Mouse (Mus musculus) heart, adult 11 months (tissue): ENCODE data around the gene Cnot11.

Experiments used
- DNase-seq: peaks from one replicate; pipeline ENCODE4 v3.0.0; 2022

The Cnot11 gene

DNA sequence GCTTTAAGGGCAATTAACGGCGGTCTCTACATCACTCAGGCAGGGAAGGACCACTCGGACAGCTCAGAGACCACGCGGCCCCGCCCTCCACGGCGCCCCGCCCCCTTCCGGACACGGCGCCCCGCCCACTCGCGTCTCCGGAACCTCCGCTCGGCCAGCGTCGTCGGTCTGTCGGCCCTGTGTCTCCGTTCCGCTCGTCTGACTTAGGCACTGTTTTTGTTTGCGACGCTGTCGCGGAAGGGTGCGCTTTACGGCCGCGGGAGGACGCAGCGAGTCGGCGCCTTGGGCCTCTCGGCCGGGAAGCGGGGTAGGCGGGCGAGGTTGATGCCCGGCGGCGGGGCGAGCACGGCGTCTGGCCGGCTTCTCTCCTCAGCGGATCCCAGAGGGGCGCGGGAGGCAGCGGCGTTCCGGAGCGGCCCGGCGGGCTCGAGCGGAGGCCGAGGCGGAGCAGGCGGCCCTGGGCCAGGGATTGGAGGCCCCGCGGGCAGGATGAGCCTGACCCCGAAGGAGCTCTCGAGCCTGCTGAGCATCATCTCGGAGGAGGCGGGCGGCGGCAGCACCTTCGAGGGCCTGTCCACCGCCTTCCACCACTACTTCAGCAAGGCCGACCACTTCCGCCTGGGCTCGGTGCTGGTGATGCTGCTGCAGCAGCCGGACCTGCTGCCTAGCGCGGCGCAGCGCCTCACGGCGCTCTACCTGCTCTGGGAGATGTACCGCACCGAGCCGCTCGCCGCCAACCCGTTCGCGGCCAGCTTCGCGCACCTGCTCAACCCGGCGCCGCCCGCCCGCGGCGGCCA, 921 bp downstream of the Cnot11 start:
- peak; percentile 100 for DNase-seq

- peak; percentile 70 for DNase-seq
These were observed 1.9 kb downstream of the Cnot11 start for GRCm38 (mm10) chr1:39536701-39537100.

GRCm38 (mm10) chr1:39537631-39538380, 3.0 kb downstream of the Cnot11 start:
- DNase-seq = peak; percentile 85

- DNase-seq = peak; percentile 55
These were observed 5.8 kb downstream of the Cnot11 start for GRCm38 (mm10) chr1:39540592-39540991.

DNA sequence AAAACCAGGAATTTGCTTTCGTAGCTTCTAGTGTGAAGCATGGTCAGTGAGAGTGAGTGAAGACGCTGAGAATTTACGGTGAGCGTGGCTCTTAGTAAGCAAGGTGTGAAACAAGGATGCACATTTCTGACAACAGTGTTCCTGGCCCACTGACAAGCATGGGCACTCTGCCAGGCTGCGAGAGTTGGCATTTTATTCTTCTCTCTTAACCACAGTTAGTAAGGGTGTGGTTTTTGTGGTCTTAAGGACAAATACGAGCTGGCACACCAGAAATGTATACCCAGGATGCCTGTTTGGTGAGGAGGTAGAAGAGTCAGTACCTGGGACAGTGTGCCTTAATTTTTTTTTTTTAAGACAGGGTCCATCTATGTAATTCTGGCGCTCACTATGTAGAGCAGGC, 10.8 kb downstream of the Cnot11 start:
- peak; percentile 85 for DNase-seq

DNA sequence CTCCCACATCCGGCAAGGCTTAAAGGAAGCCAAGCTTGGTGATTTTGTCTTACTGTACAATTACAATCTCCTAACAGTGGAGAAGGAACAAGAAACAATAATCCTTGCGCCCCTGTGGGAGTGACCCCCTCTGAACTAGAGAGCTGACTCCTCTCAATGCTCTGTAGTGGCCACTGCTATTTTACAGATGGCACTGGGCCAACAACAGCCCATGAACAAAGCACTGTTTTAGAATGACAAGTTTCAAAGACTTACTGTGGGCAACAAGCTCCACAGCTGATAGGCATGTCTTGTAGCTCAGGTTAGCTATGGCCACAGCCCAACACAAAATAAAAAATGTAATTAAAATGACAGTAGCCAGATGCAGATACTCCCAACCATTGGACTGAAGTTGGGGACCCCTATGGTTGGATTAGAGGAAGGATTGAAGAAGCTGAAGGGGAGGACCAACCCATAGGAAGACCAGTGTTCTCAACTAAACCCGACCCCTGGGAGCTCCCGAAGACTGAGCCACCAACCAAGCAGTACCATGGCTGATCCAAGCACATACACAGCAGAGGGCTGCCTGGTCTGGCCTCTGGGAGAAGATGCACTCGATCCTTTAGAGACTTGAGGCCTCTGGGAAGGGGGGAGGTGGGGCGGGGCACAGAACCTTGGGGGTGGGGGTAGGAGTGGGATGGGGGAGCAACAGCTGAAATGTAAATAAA, 11.5 kb downstream of the Cnot11 start:
- DNase-seq = peak; percentile 74

DNA sequence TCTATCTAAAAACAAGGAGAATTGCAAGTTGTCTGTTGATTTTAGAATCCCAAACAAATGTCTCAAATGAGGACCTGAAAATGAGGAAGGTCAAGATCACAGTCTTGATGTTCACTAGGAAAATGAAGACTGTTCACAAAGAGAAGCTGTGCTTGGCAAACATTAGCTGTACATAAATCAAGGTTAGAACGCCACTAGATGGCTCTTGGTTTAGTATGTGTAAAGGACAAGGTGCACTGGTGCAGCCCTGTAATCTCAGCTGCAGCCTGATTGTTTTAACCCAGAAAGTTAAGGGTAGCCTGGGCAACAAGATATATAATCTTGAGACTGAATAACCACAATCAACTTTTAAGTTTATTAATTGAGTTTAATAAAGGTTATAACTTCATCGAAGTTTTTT, 12.4 kb downstream of the Cnot11 start:
- DNase-seq = peak; percentile 3

GRCm38 (mm10) chr1:39549831-39550230, 15.0 kb downstream of the Cnot11 start:
- DNase-seq = peak; percentile 88

GRCm38 (mm10) chr1:39555556-39556415, 21.0 kb downstream of the Cnot11 start:
- DNase-seq = peak; percentile 82

GRCm38 (mm10) chr1:39559009-39559408, 24.2 kb downstream of the Cnot11 start:
- DNase-seq = peak; percentile 13

DNA sequence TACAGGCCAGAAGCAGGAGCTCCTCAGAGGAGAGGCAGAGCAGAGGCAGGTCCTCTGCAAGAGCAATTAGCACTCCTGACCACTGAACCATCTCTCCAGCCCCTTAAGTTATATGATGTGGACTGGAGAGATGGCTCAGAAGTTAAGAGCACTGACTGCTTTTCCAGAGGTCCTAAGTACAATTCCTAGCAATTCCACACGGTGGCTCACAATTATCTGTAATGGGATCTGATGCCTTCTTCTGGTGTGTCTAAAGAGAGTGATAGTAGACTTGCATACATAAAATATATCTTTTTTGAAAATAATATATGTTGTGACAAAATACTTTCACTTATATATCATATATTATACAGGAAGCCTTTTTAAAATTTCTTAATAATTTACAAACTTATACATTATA, 27.1 kb downstream of the Cnot11 start:
- DNase-seq = peak; percentile 25

DNA sequence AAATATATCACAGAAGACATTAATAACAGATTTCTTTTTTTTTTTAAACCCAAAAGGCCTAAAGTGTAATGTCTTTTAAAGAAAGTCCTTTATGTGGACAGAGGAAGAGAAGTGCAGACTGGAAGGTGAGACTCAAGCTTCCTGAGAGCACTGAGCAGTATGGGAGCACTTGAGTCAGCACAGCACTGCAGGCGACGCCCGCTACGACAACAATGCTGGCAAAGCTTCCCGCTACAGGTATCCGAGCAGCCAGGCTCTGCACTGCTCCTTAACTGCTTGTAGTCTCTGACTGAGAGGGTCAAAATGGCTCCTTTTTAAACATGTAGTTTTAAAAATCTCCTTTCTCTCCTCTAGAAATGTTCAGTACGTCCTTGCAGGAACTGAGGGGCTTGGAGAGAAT, 28.4 kb downstream of the Cnot11 start:
- DNase-seq = peak; percentile 55

- DNase-seq = peak; percentile 56
These were observed 29.8 kb downstream of the Cnot11 start for GRCm38 (mm10) chr1:39564603-39565002.

DNA sequence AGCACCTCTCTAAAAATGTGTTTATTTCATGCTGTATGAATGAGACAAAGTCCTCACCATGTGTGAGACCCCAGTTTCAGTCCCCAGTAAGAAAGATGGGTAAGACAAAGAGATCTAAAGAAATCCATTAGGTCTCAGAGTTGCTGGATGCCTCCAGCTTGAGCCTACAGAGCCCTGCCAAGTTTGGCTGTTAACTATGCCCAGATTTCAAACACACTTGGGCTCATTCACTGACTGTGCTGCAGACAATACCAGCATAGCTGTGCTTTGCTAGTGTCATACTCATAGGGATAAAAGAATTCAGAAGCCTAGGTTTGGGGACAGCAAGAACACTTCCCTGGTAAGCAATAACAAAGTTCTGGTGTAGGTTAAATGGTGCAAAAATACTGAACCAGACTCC, 33.3 kb downstream of the Cnot11 start:
- DNase-seq = peak; percentile 27

DNA sequence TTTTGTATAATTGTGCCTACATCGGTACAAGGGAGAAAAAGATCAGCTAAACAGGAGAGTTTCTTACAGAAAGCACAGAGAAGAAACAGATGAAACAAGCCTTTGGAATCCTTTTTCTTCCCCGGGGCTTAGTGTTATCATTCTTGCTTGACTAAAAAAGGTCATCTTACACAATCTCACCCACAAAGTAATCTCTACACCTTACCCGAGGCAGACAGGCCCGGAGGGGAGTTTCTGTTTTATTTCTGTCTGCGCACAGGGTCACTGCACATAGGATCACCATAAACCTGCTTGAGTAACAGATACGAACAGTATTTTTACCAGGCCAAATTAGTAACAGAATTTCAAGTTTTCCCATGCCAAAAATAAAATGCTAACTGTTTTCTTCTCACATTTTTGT, 36.9 kb downstream of the Cnot11 start:
- DNase-seq = peak; percentile 77

DNA sequence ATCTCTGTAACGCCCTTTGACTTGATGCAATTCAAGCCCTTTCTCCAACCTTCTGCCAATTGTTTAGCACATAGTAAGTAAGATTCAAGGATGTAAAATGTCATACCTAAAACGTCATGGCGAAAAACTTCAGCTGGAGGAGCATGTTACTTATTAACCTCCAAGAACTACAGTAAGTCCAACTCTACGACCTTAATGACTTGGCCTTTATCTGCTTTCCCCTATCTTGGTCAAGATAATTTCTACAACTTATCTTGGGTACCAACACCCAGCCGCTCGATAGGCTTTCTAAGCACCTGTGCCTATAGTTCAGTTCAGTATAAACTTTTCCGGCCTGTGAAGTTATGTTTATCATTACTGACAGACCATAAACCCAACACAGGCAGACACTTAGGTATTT, 39.1 kb downstream of the Cnot11 start:
- peak; percentile 36 for DNase-seq

- DNase-seq = no peak
These were observed 41.1 kb downstream of the Cnot11 start for GRCm38 (mm10) chr1:39575778-39576375.

- no peak for DNase-seq
These were observed 41.8 kb downstream of the Cnot11 start for GRCm38 (mm10) chr1:39576431-39577243.

- peak; percentile 99 for DNase-seq
These were observed 42.5 kb downstream of the Cnot11 start, which contains the start of gene Rnf149 for GRCm38 (mm10) chr1:39577253-39577705. Gene Rnf149, minus strand, starts transcription at chr1:39577405.

DNA sequence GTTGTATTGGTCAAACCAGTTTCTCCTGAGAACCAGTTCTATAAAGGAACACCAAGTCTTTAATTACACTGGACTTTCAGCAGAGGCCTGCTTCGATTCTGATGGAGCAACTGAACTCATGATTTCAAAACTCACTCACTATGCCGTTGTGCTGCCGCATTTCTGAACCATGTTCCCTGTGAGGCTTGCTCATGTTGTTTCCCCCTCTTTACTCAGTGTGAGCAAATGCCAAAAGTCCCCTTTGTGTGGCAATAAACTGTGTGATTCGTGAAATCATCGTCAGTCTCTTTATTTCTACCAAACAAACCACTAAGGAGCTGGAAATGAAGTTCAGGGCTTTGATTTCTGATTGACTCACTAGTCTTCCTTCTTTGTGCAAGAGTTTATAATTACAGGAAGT, 43.7 kb downstream of the Cnot11 start:
- peak; percentile 62 for DNase-seq

- peak; percentile 92 for DNase-seq
These were observed 44.3 kb downstream of the Cnot11 start for GRCm38 (mm10) chr1:39579139-39579538.
